Mouse (Mus musculus) ES-Bruce4 (cell line): Measurements from ENCODE around the gene Rundc3a. TPM values are rescaled to one million over a fixed set of nuclear protein-coding genes. Genes with fewer than 3 reads are reported as not detected.

Source experiments
- H3K27ac ChIP-seq: 2 replicates; pipeline ENCODE4 v1.5.1; 2012; ENCODE audit warnings: low read length, inconsistent platforms; ENCODE audit not compliant: insufficient read depth
- H3K27me3 ChIP-seq: 2 replicates; pipeline ENCODE4 v1.6.1; 2012; ENCODE audit warnings: mild to moderate bottlenecking, low read length, inconsistent platforms; ENCODE audit not compliant: control insufficient read depth, poor library complexity, insufficient read depth, severe bottlenecking
- H3K36me3 ChIP-seq: 2 replicates; pipeline ENCODE4 v1.6.1; 2012; ENCODE audit warnings: inconsistent platforms, mild to moderate bottlenecking, low read length, moderate library complexity; ENCODE audit not compliant: control insufficient read depth, poor library complexity, insufficient read depth, severe bottlenecking
- H3K4me1 ChIP-seq: one replicate; pipeline ENCODE4 v1.8.1; 2011; ENCODE audit warnings: low read length; ENCODE audit not compliant: control insufficient read depth, insufficient read depth
- H3K4me3 ChIP-seq: 2 replicates; pipeline ENCODE4 v1.5.1; 2011; ENCODE audit warnings: low read depth, mild to moderate bottlenecking, low read length
- H3K9ac ChIP-seq: 2 replicates; pipeline ENCODE4 v1.6.1; 2012; ENCODE audit warnings: low read depth, mild to moderate bottlenecking, inconsistent platforms; ENCODE audit not compliant: poor library complexity, severe bottlenecking
- H3K9me3 ChIP-seq: replicated peaks from 2 replicates; pipeline ENCODE4 v1.6.1; 2012; ENCODE audit warnings: mild to moderate bottlenecking, low read length, inconsistent platforms; ENCODE audit not compliant: control insufficient read depth, poor library complexity, insufficient read depth, severe bottlenecking
- CTCF ChIP-seq: IDR thresholded peaks from one replicate; pipeline ENCODE4 v1.8.1; 2011; ENCODE audit warnings: low read depth, low read length
- EP300 ChIP-seq: IDR thresholded peaks from 2 replicates; pipeline ENCODE4 v1.6.1; 2011; ENCODE audit warnings: low read depth, low read length; ENCODE audit not compliant: insufficient read depth
- POLR2A ChIP-seq: IDR thresholded peaks from one replicate; pipeline ENCODE4 v1.8.1; 2011; ENCODE audit warnings: low read length; ENCODE audit not compliant: insufficient read depth
- polyA plus RNA-seq: library from polyadenylated mRNA; stranded (reverse); fragments of >200 nt; gene quantifications from 2 replicates; pipeline ENCODE4 v1.2.4, GENCODE M21; 2011; ENCODE audit warnings: low read depth; ENCODE audit not compliant: missing spikeins, insufficient read depth, insufficient read length

Rundc3a gene
- polyA plus RNA-seq, 1 experiment = 7.0 TPM

DNA sequence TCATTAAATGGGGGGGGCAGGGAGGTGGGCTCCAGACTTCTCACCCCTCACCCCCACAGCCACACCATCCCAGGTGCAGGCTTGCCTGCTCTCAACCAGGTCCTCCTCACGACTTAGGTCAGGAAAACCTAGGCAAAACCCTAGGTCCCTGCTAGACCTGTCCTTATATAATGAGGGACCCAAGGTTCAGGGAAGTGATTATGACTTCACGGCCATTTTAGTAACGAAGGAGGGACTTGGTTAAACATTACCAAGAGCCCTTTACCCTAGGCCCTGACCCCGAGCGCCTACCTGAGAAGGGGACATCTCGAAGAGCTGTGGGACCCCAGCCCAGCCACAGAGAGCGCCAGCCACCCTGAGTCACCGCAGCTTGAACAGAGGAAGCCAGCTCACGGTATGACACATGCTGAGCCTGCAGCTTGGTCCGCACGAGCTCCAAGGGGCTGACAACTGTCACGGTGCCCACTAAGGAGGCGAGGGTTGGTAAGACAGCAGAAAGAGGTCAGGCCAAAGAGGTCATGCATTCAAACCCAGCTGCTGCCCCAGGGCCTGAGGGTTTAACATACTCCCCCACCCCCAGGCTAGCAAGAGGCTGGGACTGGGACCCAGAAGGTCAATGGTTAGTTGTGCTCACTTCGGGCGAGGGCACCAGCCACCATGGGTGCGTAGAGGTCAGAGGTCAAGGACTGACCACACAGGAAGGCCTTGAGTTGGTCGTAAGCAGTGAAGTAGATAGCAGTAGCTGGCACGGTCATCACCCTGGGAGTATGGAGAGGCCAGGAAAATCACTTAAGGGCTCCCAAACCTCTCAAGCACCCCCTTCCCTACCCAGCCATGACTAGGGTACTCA lies 11.2 kb downstream of the Rundc3a start:
- no peak overlapping the region for H3K9ac ChIP-seq

DNA sequence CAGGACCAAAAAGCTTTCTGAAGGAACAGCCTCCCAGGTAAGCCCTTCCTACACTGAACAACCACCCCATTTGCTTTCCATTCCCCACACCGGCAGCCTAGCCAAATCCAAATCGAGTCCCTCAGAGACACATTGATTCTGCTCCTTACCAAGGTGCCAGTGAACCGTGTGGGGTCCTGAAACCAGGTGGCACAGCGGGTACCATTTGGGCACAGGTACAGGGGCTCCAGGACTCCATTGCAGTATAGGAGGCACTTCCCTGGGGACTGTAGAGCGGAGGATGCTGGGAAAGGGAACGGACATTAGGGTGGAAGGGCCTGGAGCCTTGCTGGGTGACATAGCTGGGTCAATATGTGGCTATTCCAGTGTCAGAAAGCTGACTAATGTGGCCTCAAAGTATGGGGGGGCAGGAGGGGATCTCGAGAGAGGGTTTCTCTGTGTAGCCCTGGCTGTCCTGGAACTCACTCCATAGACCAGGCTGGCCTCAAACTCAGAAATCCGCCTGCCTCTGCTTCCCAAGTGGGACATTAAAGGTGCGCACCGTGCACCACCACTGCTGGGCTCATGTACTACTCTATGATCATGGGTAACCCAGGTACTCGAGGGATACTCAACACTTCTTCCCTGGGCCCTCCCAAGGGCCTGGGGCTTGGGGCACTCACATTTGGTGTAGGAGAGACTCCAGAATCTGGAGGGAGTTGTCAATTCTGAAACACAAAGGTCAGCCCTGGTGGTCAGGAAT lies 12.5 kb downstream of the Rundc3a start:
- Histone ChIP-seq H3K4me1 (peaks cover 4% of the 10 kb centered on the region), H3K4me3 (peak overlapping the region; percentile 98), H3K36me3 (peaks cover 39% of the 10 kb centered on the region), H3K9ac (peak overlapping the region; percentile 91), H3K27ac (no peak overlapping the region), H3K9me3 (no peaks in the 10 kb centered on the region), H3K27me3 (no peaks in the 10 kb centered on the region)
- TF ChIP-seq POLR2A = no peak
- TF ChIP-seq EP300 = no peak
- no peak for TF ChIP-seq CTCF

More for the DNA sequence above, 11.2 kb downstream of the Rundc3a start:
- Histone ChIP-seq H3K4me1 (peaks cover 8% of the 10 kb centered on the region), H3K4me3 (no peak overlapping the region), H3K27ac (no peak overlapping the region), H3K9me3 (no peaks in the 10 kb centered on the region), H3K36me3 (peaks cover 39% of the 10 kb centered on the region), H3K27me3 (no peaks in the 10 kb centered on the region)
- TF ChIP-seq CTCF (no peak), POLR2A (no peak), EP300 (no peak)

DNA sequence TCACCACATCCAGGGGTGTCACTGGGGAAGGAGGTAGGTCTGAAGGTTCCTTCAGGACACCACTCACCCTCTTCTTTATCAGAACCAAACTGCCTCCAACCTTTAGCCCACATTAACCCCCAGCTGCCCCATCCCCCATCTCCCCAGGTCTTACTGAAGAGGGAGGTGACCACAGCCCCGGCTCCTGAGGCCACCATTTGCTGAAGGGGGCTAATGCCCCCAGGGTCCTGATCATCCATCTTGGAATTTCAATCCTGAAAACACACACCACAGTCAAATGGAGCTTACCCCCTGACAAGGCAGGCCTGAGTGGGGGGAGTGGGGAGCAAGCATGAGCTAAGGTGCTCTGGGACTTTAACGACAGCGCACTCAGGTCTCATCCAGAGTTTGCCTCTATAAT lies 13.2 kb downstream of the Rundc3a start:
- TF ChIP-seq EP300 (no peak), POLR2A (no peak), CTCF (no peak)
- Histone ChIP-seq H3K9ac (peak overlapping the region; percentile 91), H3K9me3 (no peaks in the 10 kb centered on the region), H3K27me3 (no peaks in the 10 kb centered on the region), H3K4me1 (peaks cover 4% of the 10 kb centered on the region), H3K36me3 (peaks cover 39% of the 10 kb centered on the region), H3K27ac (peak overlapping the region; percentile 75), H3K4me3 (peak overlapping the region; percentile 98)

DNA sequence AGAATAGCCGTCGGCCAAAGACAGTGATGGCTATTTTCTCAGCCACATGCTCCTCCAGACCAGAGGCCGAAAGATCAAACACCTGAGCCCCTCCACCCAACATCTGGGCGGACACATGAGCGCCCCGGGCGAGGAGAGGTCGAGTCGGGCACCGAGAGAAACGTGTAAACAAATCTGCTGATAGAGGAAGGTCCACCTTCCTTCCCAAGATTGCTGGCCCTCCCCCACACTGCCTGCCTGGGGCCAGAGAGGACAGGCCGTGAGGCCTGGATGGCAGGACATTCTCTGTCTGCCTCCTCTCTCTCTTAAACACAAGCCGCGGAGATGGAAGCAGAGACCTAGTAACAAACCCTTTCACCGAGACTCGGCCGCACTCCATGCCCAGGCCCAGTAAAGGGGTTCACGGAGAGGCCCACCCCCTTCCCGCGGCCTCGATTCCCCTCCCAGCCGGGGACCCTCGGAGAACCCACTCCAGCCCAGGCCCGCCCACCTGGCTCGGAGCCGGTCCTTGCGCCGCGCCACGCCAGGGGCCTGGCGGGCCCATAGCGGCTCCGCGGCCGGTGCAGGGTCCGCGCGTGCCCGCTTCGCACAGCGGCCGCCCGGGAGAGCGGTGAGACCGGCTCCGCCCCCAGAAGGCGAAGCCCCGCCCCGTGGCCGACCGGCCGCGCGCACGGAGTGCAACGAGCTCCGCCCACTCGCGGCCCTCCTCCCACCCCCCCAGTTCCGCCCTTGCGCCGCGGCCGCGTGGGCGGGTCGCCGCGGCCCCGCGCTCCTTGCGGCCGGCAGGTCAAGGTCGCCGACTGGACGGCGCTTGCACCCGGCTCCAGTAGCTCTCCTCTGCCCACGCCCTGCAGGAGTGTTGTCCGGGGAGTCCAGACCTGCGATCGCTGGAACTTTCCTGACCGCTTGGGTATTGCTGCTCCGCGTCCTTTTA lies 14.0 kb downstream of the Rundc3a start:
- Histone ChIP-seq H3K27ac (peak overlapping the region; percentile 81), H3K4me3 (peak overlapping the region; percentile 98), H3K9me3 (no peaks in the 10 kb centered on the region), H3K4me1 (peaks cover 4% of the 10 kb centered on the region), H3K27me3 (no peaks in the 10 kb centered on the region), H3K36me3 (peaks cover 39% of the 10 kb centered on the region), H3K9ac (peak overlapping the region; percentile 91)
- TF ChIP-seq POLR2A (peak; percentile 47), EP300 (peak; percentile 57; the same call in 1 of the 2 replicates), CTCF (no peak)

DNA sequence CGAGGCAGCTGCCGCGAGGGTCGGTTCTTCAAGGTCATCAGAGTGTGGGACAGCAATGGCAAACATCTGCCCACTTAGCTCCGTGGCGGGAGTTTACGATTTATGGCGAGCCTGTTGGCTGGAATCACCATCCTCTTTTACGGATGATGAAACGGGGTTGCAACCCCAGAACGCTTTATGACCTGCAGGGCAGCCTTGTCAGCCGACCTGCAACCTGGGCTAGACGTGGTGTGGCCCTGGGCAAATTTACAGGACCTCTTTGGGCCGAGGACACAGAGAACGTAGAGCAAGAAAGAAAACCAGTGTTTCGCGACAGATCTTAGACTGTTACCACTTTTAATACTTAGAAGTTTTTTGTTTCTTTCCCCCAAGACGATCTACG lies 14.6 kb downstream of the Rundc3a start, which contains the start of gene Slc25a39:
Slc25a39 (minus strand) TSS at position 113 of the 382 bp plus-strand sequence.
- H3K4me3 ChIP-seq = peak within 1 kb of the TSS; percentile 98
- peak within 1 kb of the TSS; percentile 91 for H3K9ac ChIP-seq
- H3K9me3 ChIP-seq = no peaks in the 10 kb centered on the region
- H3K36me3 ChIP-seq = peaks cover 32% of the 10 kb centered on the region
- TF ChIP-seq EP300 = no peak
- no peak for TF ChIP-seq CTCF
- no peak for TF ChIP-seq POLR2A
- H3K27me3 ChIP-seq = no peaks in the 10 kb centered on the region
- H3K27ac ChIP-seq = peak within 1 kb of the TSS; percentile 81
- H3K4me1 ChIP-seq = peaks cover 4% of the 10 kb centered on the region
